Mouse (Mus musculus) thymus, adult 2 months (tissue): ENCODE results near the gene Mpig6b.

Source experiments
- CTCF ChIP-seq: fragments of 200-500 bp; IDR thresholded peaks from 2 replicates; pipeline ENCODE4 v1.5.1; 2012; ENCODE audit warnings: mild to moderate bottlenecking, control low read depth, low read length, moderate library complexity, borderline replicate concordance; ENCODE audit not compliant: control insufficient read depth, poor library complexity, insufficient read depth; ENCODE audit errors: extremely low read depth
- POLR2A ChIP-seq: fragments of 200-500 bp; IDR thresholded peaks from 2 replicates; pipeline ENCODE4 v1.6.1; 2012; ENCODE audit warnings: mild to moderate bottlenecking, low read length, control low read depth, moderate library complexity; ENCODE audit not compliant: control insufficient read depth, poor library complexity, insufficient read depth; ENCODE audit errors: extremely low read depth

DNA sequence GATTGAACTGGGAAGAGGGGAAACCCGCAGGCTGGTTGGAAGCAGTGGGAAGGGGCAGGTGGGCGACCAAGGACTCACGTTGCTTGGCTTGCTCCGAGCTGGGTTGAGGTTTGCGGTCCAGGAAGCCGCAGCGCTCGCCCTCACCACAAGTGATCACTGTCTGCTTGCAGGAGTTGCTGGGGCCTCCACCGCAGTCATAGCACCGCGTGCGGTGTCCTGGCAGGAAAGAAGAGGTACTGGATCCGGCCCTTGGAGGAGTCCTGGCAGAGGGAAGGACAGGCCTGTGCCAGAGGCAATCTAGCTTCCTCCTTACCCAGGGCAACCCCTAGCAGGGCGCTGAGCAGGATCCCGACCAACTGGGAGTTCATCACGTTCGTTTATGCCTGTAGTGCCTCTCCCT is 8.1 kb upstream of the Mpig6b start:
- TF ChIP-seq CTCF: no peak
- no peak for TF ChIP-seq POLR2A
